Mouse (Mus musculus): ENCODE measurements around the gene Gmeb2.

DNA sequence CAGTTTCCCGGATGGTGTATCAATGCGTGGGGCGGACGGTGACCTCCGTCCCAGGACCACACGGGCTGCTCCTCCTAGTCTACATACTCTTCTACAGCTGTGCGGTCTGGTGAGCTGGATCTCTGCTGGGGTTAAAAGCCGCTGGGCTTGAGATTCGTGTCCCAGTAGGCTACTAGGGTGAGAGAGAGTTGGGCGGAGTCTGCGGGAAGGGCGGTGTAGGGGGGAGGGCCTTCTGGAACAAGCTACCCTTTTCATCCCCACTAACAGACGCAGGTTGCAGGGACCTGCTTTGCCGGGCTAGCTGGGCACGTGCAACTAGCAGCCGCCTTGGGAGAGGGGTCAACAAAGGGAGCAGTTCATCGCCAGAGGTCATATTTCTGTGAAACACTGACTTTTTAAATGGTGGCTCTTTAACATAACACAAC, 74.8 kb downstream of the Gmeb2 start, which contains the start of gene Srms:
- TF ChIP-seq CTCF (IDR thresholded peaks at IDR 0.05; ENCODE audit: low read depth, low read length): no peak
- TF ChIP-seq POLR2A (IDR thresholded peaks at IDR 0.05; ENCODE audit: extremely low read depth, insufficient read depth, low read length): no peak

Measured in liver, adult 2 months (tissue).